Mouse (Mus musculus) thymus, adult 2 months (tissue): ENCODE measurements around the gene Ppp1r12a. TPM values are rescaled to one million over a fixed set of nuclear protein-coding genes. Genes with fewer than 3 reads are reported as not detected.
A peak's percentile ranks its signal among the peaks of the same experiment; 100 is the strongest.

Experiments used
- DNase-seq: peaks from one replicate; pipeline ENCODE4 v3.0.0; 2021
- H3K27ac ChIP-seq: fragments of 200-500 bp; 2 replicates; pipeline ENCODE4 v1.5.1; 2012; ENCODE audit warnings: low read length, control low read depth; ENCODE audit not compliant: control insufficient read depth, insufficient read depth
- H3K27me3 ChIP-seq: fragments of 200-500 bp; 2 replicates; pipeline ENCODE4 v1.6.1; 2012; ENCODE audit warnings: mild to moderate bottlenecking, low read length, moderate library complexity, mixed read lengths; ENCODE audit not compliant: control insufficient read depth, insufficient read depth
- H3K36me3 ChIP-seq: fragments of 200-500 bp; 2 replicates; pipeline ENCODE4 v1.6.1; 2012; ENCODE audit warnings: mild to moderate bottlenecking, low read length, moderate library complexity; ENCODE audit not compliant: control insufficient read depth, insufficient read depth
- H3K4me1 ChIP-seq: fragments of 200-500 bp; replicated peaks from 2 replicates; pipeline ENCODE4 v1.6.1; 2012; ENCODE audit warnings: low read length; ENCODE audit not compliant: control insufficient read depth, insufficient read depth
- H3K4me3 ChIP-seq: fragments of 200-500 bp; 2 replicates; pipeline ENCODE4 v1.5.1; 2012; ENCODE audit warnings: mild to moderate bottlenecking, low read length, control low read depth, moderate library complexity; ENCODE audit not compliant: control insufficient read depth, insufficient read depth
- CTCF ChIP-seq: fragments of 200-500 bp; IDR thresholded peaks from 2 replicates; pipeline ENCODE4 v1.5.1; 2012; ENCODE audit warnings: mild to moderate bottlenecking, control low read depth, low read length, moderate library complexity, borderline replicate concordance; ENCODE audit not compliant: control insufficient read depth, poor library complexity, insufficient read depth; ENCODE audit errors: extremely low read depth
- POLR2A ChIP-seq: fragments of 200-500 bp; IDR thresholded peaks from 2 replicates; pipeline ENCODE4 v1.6.1; 2012; ENCODE audit warnings: mild to moderate bottlenecking, low read length, control low read depth, moderate library complexity; ENCODE audit not compliant: control insufficient read depth, poor library complexity, insufficient read depth; ENCODE audit errors: extremely low read depth
- WGBS: fragments of 180-500 bp; shearing (Covaris S2); methylation state at CpG from one replicate; pipeline ENCODE4 v1.1.7; 2018; 5-methylcytosine and 5-hydroxymethylcytosine counted together
- polyA plus RNA-seq: library from polyadenylated mRNA; depleted of rRNA; stranded (reverse); fragments of >200 nt; gene quantifications from 2 replicates; pipeline ENCODE4 v1.2.3, GENCODE M21; 2012; rRNA removed

Ppp1r12a gene
- polyA plus RNA-seq, 1 experiment: 29.2 TPM

GRCm38 (mm10) chr10:108330964-108331363, 169.0 kb downstream of the Ppp1r12a start:
- Histone ChIP-seq H3K36me3 (no peaks in the 10 kb centered on the region), H3K27me3 (peaks cover 10% of the 10 kb centered on the region; the same call in 1 of the 2 replicates), H3K4me3 (no peak overlapping the region), H3K4me1 (peaks cover 13% of the 10 kb centered on the region), H3K27ac (no peak overlapping the region)
- TF ChIP-seq POLR2A: no peak
- TF ChIP-seq CTCF: no peak
- WGBS: 28% methylated on average over 10 of the region's 10 CpGs
- no peak for DNase-seq

- Histone ChIP-seq H3K4me3 (peak within 1 kb of the TSS; percentile 53), H3K27ac (no peak within 1 kb of the TSS), H3K36me3 (no peaks in the 10 kb centered on the region), H3K27me3 (peaks cover 10% of the 10 kb centered on the region; the same call in 1 of the 2 replicates), H3K4me1 (peaks cover 13% of the 10 kb centered on the region)
- WGBS: 2% methylated on average over 81 of the region's 85 CpGs
- DNase-seq: peak; percentile 9
- TF ChIP-seq POLR2A (no peak), CTCF (no peak)
These were observed 170.0 kb downstream of the Ppp1r12a start, which contains the start of gene Pawr for GRCm38 (mm10) chr10:108331784-108332561. Gene Pawr (plus strand): TSS chr10:108332121.

- Histone ChIP-seq H3K4me3 (peak overlapping the region; percentile 53), H3K27me3 (peaks cover 10% of the 10 kb centered on the region; the same call in 1 of the 2 replicates), H3K4me1 (peaks cover 13% of the 10 kb centered on the region), H3K27ac (no peak overlapping the region), H3K36me3 (no peaks in the 10 kb centered on the region)
- DNase-seq: peak; percentile 2
- WGBS: 2% methylated on average over 110 of the region's 129 CpGs
- TF ChIP-seq POLR2A (no peak), CTCF (no peak)
These were observed 170.9 kb downstream of the Ppp1r12a start for GRCm38 (mm10) chr10:108332571-108333541.

GRCm38 (mm10) chr10:108333642-108334041, 171.6 kb downstream of the Ppp1r12a start:
- no peak overlapping the region for H3K4me3 ChIP-seq
- peaks cover 13% of the 10 kb centered on the region for H3K4me1 ChIP-seq
- H3K36me3 ChIP-seq: no peaks in the 10 kb centered on the region
- 19% methylated on average over 12 of the region's 12 CpGs for WGBS
- H3K27ac ChIP-seq: no peak overlapping the region
- no peak for DNase-seq
- no peak for TF ChIP-seq CTCF
- no peak for TF ChIP-seq POLR2A
- peaks cover 10% of the 10 kb centered on the region; the same call in 1 of the 2 replicates for H3K27me3 ChIP-seq

Other genes starting within 250 kb of the Ppp1r12a start
- 3.9 and 7.0 TPM in 2 replicates for gene Pawr, start 169.9 kb downstream of the Ppp1r12a start, polyA plus RNA-seq